Mouse (Mus musculus) limb, embryonic 14.5 days (tissue): Measurements from ENCODE around the gene Rad51b. TPM values are rescaled to one million over a fixed set of nuclear protein-coding genes. Genes with fewer than 3 reads are reported as not detected.

Experiments used
- ATAC-seq: fragments of 200-750 bp; cut with Nextera tagmentation; 2 replicates; pipeline ENCODE4 v1.8.0; 2017; ENCODE audit warnings: low read depth, moderate number of reproducible peaks, moderate TSS enrichment; ENCODE audit not compliant: low FRiP score
- DNase-seq: peaks from one replicate; pipeline ENCODE4 v3.0.0-alpha.2; 2015; ENCODE audit warnings: low spot score
- H3K27ac ChIP-seq: fragments of 300-500 bp; sonication (generic); replicated peaks from 2 replicates; pipeline ENCODE4 v1.5.1; 2014; ENCODE audit warnings: low read depth, mild to moderate bottlenecking, low read length, moderate library complexity, mixed read lengths
- H3K27me3 ChIP-seq: fragments of 300-500 bp; sonication (generic); 2 replicates; pipeline ENCODE4 v1.6.1; 2014; ENCODE audit warnings: low read length, mixed read lengths; ENCODE audit not compliant: control insufficient read depth, insufficient read depth
- H3K36me3 ChIP-seq: fragments of 300-500 bp; sonication (generic); 2 replicates; pipeline ENCODE4 v1.6.1; 2014; ENCODE audit warnings: mild to moderate bottlenecking, low read length, moderate library complexity, mixed read lengths; ENCODE audit not compliant: control insufficient read depth, insufficient read depth
- H3K4me1 ChIP-seq: fragments of 300-500 bp; sonication (generic); 2 replicates; pipeline ENCODE4 v1.6.1; 2014; ENCODE audit warnings: antibody characterized with exemption, low read length, mixed read lengths; ENCODE audit not compliant: control insufficient read depth, insufficient read depth
- H3K4me2 ChIP-seq: fragments of 300-500 bp; sonication (generic); replicated peaks from 2 replicates; pipeline ENCODE4 v1.6.1; 2014; ENCODE audit warnings: low read depth, mild to moderate bottlenecking, low read length, moderate library complexity; ENCODE audit not compliant: severe bottlenecking
- H3K4me3 ChIP-seq: fragments of 300-500 bp; sonication (generic); replicated peaks from 2 replicates; pipeline ENCODE4 v1.5.1; 2014; ENCODE audit warnings: low read length
- H3K9ac ChIP-seq: fragments of 300-500 bp; sonication (generic); 2 replicates; pipeline ENCODE4 v1.6.1; 2014; ENCODE audit warnings: mild to moderate bottlenecking, low read depth, low read length, moderate library complexity; ENCODE audit not compliant: severe bottlenecking
- H3K9me3 ChIP-seq: fragments of 300-500 bp; sonication (generic); 2 replicates; pipeline ENCODE4 v1.6.1; 2016; ENCODE audit warnings: low read length; ENCODE audit not compliant: control insufficient read depth
- POLR2A ChIP-seq: fragments of 200-500 bp; IDR thresholded peaks from 2 replicates; pipeline ENCODE4 v1.8.0; 2012; ENCODE audit warnings: inconsistent platforms, mild to moderate bottlenecking, moderate library complexity, borderline replicate concordance; ENCODE audit not compliant: insufficient read depth, insufficient read length; ENCODE audit errors: extremely low read depth
- WGBS: fragments of 180-500 bp; shearing (Covaris S2); extraction: QIAGEN DNeasy Blood & Tissue Kit; methylation state at CpG from one replicate; pipeline ENCODE4 v1.1.7; 2014; 5-methylcytosine and 5-hydroxymethylcytosine counted together
- polyA plus RNA-seq, 2 experiments: library from polyadenylated mRNA; depleted of rRNA in 1 of 2; stranded (reverse) in 1 of 2; unstranded in 1 of 2; fragments of >200 nt; fragmentation: Nextera tagmentation in 1 of 2; extraction: Ambion mirVana in 1 of 2; gene quantifications; 2 replicates each; pipeline versions ENCODE4 v1.2.1 to v1.2.3; 2012 to 2014

The Rad51b gene
- polyA plus RNA-seq, 2 experiments = 3.2 to 5.7 TPM

- Histone ChIP-seq H3K27ac (no peak overlapping the region), H3K4me1 (peaks cover 21% of the 10 kb centered on the region), H3K4me3 (no peak overlapping the region), H3K4me2 (no peak overlapping the region), H3K9me3 (no peaks in the 10 kb centered on the region), H3K27me3 (no peaks in the 10 kb centered on the region), H3K36me3 (no peaks in the 10 kb centered on the region), H3K9ac (no peak overlapping the region)
- DNase-seq (no peak), ATAC-seq (no peak)
- TF ChIP-seq POLR2A = no peak
- 51% methylated on average over 5 of the region's 5 CpGs for WGBS
Measured at GRCm38 (mm10) chr12:79756352-79756751, 459.3 kb downstream of the Rad51b start.

DNA sequence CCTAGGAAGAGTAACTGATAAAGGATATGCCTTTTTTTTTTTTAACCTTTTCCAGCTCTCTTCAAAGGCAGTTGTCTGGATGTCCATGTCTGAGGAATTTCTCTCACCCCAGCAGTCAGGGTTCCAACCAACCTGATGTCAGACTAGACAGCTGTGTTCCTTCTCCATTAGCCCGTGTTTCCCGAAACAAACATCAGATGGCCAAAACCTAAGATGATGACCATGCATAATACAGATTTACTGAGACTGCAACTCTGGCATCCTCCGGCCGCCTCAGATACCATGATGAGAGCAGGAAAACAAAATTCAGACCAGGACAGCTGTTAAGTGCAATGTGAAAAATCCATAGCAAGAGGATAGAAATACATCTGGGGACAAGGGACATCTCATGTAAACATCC is 460.7 kb downstream of the Rad51b start:
- H3K4me2 ChIP-seq = no peak overlapping the region
- no peak overlapping the region for H3K4me3 ChIP-seq
- H3K9me3 ChIP-seq = no peaks in the 10 kb centered on the region
- peaks cover 15% of the 10 kb centered on the region for H3K4me1 ChIP-seq
- no peaks in the 10 kb centered on the region for H3K27me3 ChIP-seq
- no peak for TF ChIP-seq POLR2A
- H3K36me3 ChIP-seq = no peaks in the 10 kb centered on the region
- no peak for DNase-seq
- H3K27ac ChIP-seq = no peak overlapping the region
- ATAC-seq = peak; percentile 44; the same call in 1 of the 2 replicates
- H3K9ac ChIP-seq = no peak overlapping the region
- 79% methylated on average over 4 of the region's 4 CpGs for WGBS

DNA sequence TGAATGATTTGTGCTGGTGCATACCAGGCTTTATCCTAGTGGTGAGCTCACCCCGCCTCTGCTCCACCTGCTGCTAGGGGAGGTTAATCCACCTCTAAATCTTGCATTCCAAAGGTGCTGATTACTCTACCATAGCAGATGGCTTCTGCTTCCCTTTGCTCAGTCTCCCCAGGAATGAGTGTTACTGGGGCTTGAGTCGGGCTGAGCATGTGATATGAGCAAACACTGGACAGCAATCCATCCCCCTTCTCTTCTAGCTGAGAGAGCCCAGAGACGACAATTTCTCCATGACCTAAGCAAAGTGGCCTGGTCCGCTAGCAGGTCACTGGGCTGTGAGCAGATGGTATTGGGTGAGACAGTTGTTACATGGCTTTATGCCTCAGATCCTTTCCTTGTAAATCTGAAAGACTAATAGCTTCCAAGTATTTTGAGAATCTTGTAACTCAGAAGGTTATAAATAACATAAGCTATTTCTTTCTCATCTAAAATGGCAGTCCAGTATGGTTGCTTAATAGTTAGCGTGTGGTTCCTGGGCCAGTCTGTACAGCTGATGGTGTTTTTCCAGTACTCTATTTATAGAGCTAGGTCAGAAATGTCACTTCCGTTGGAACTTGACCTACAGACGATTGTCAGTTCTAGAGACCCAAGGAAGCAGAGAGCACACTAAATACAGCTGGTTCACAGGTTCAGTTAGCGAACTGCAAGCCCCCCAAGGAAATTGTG is 462.3 kb downstream of the Rad51b start:
- H3K27me3 ChIP-seq = no peaks in the 10 kb centered on the region
- no peak overlapping the region for H3K4me2 ChIP-seq
- WGBS = 67% methylated on average over 8 of the region's 8 CpGs
- H3K4me1 ChIP-seq = peaks cover 12% of the 10 kb centered on the region
- peak; percentile 60 for DNase-seq
- no peaks in the 10 kb centered on the region for H3K9me3 ChIP-seq
- H3K4me3 ChIP-seq = no peak overlapping the region
- H3K36me3 ChIP-seq = no peaks in the 10 kb centered on the region
- no peak overlapping the region; the same call in 1 of the 2 replicates for H3K27ac ChIP-seq
- H3K9ac ChIP-seq = no peak overlapping the region
- TF ChIP-seq POLR2A = no peak
- peak; percentile 64 for ATAC-seq

GRCm38 (mm10) chr12:79761217-79761616 is 464.1 kb downstream of the Rad51b start:
- no peaks in the 10 kb centered on the region for H3K9me3 ChIP-seq
- H3K27ac ChIP-seq = no peak overlapping the region
- H3K4me3 ChIP-seq = no peak overlapping the region
- H3K36me3 ChIP-seq = no peaks in the 10 kb centered on the region
- TF ChIP-seq POLR2A = no peak
- no peak overlapping the region for H3K9ac ChIP-seq
- ATAC-seq (no peak), DNase-seq (no peak)
- WGBS = 87% methylated on average over 2 of the region's 2 CpGs
- peaks cover 6% of the 10 kb centered on the region for H3K4me1 ChIP-seq
- no peaks in the 10 kb centered on the region for H3K27me3 ChIP-seq
- H3K4me2 ChIP-seq = no peak overlapping the region

DNA sequence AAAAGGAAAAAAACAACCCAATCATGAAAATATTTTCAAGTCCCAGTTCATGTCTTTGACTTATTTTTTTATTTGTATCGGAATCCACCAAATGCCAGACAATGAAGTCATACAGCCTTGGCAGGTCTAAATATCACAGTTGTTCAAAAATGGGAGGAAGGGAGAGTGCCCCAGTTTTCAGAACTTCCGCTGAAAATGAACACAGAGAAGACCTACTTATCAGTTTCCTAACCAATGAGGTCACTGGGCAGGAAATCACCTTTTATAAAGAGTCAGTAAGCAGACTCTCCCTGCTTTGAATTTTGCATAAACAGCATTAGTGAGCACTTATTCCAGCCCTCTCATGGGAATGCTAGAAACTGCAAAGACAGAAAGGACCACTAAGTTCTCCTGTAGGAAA is 465.0 kb downstream of the Rad51b start:
- no peak for TF ChIP-seq POLR2A
- peaks cover 6% of the 10 kb centered on the region for H3K4me1 ChIP-seq
- no peaks in the 10 kb centered on the region for H3K36me3 ChIP-seq
- H3K4me3 ChIP-seq = no peak overlapping the region
- ATAC-seq (no peak), DNase-seq (no peak)
- no peak overlapping the region for H3K9ac ChIP-seq
- no peaks in the 10 kb centered on the region for H3K27me3 ChIP-seq
- no peaks in the 10 kb centered on the region for H3K9me3 ChIP-seq
- 79% methylated on average over 2 of the region's 2 CpGs for WGBS
- no peak overlapping the region for H3K27ac ChIP-seq
- H3K4me2 ChIP-seq = no peak overlapping the region
